Mouse (Mus musculus) kidney, adult 2 months (tissue): ENCODE measurements around the gene Ldlrad1.

Experiments used
- CTCF ChIP-seq: fragments of 200-500 bp; conservative IDR thresholded peaks from 2 replicates; pipeline ENCODE4 v1.5.1; 2011; ENCODE audit warnings: low read depth, mild to moderate bottlenecking, control low read depth, low read length, moderate library complexity, mixed read lengths; ENCODE audit not compliant: insufficient read depth, insufficient read length
- POLR2A ChIP-seq: fragments of 200-500 bp; IDR thresholded peaks from one replicate; pipeline ENCODE4 v1.6.1; 2011; ENCODE audit warnings: low read depth, low read length, control low read depth

- TF ChIP-seq CTCF (no peak), POLR2A (no peak)
These were observed 51.0 kb downstream of the Ldlrad1 start for GRCm38 (mm10) chr4:107260001-107260400.
